Mouse (Mus musculus) embryonic facial prominence, embryonic 14.5 days (tissue): Measurements from ENCODE around the gene Klra6. TPM values are rescaled to one million over a fixed set of nuclear protein-coding genes. Genes with fewer than 3 reads are reported as not detected.
"Not testable (repeated sequence)": the region's sequence is repeated elsewhere in the genome, so short reads cannot be mapped to it uniquely, and the experiment has no call there.

Experiments used
- ATAC-seq: fragments of 200-750 bp; cut with Nextera tagmentation; 2 replicates; pipeline ENCODE4 v1.8.0; 2017; ENCODE audit warnings: low read depth, moderate number of reproducible peaks, moderate TSS enrichment
- DNase-seq: peaks from one replicate; pipeline ENCODE4 v3.0.0-alpha.2; 2015; ENCODE audit warnings: low spot score
- H3K27ac ChIP-seq: fragments of 300-500 bp; sonication (generic); replicated peaks from 2 replicates; pipeline ENCODE4 v1.5.1; 2014; ENCODE audit warnings: low read depth, mild to moderate bottlenecking, low read length, moderate library complexity
- H3K27me3 ChIP-seq: fragments of 300-500 bp; sonication (generic); replicated peaks from 2 replicates; pipeline ENCODE4 v1.6.1; 2014; ENCODE audit warnings: low read length; ENCODE audit not compliant: control insufficient read depth, insufficient read depth
- H3K36me3 ChIP-seq: fragments of 300-500 bp; sonication (generic); 2 replicates; pipeline ENCODE4 v1.6.1; 2014; ENCODE audit warnings: low read length, mixed read lengths; ENCODE audit not compliant: control insufficient read depth, insufficient read depth
- H3K4me1 ChIP-seq: fragments of 300-500 bp; sonication (generic); 2 replicates; pipeline ENCODE4 v1.6.1; 2014; ENCODE audit warnings: antibody characterized with exemption, low read length; ENCODE audit not compliant: control insufficient read depth, insufficient read depth
- H3K4me2 ChIP-seq: fragments of 300-500 bp; sonication (generic); 2 replicates; pipeline ENCODE4 v1.6.1; 2014; ENCODE audit warnings: low read depth, mild to moderate bottlenecking, low read length, moderate library complexity, mixed read lengths
- H3K4me3 ChIP-seq: fragments of 300-500 bp; sonication (generic); 2 replicates; pipeline ENCODE4 v1.5.1; 2014; ENCODE audit warnings: low read depth, mild to moderate bottlenecking, low read length
- H3K9ac ChIP-seq: fragments of 300-500 bp; sonication (generic); 2 replicates; pipeline ENCODE4 v1.6.1; 2014; ENCODE audit warnings: low read depth, mild to moderate bottlenecking, low read length, moderate library complexity, mixed read lengths
- H3K9me3 ChIP-seq: fragments of 300-500 bp; sonication (generic); 2 replicates; pipeline ENCODE4 v1.6.1; 2016; ENCODE audit warnings: low read length; ENCODE audit not compliant: control insufficient read depth
- WGBS: fragments of 180-500 bp; shearing (Covaris S2); extraction: QIAGEN DNeasy Blood & Tissue Kit; methylation state at CpG from one replicate; pipeline ENCODE4 v1.1.7; 2014; 5-methylcytosine and 5-hydroxymethylcytosine counted together
- polyA plus RNA-seq: library from polyadenylated mRNA; unstranded; fragments of >200 nt; fragmentation: Nextera tagmentation; extraction: Ambion mirVana; gene quantifications from 2 replicates; pipeline ENCODE4 v1.2.1, GENCODE M21; 2014

Gene Klra6
- polyA plus RNA-seq, result not detected in 2 replicates

GRCm38 (mm10) chr6:130026854-130027253 is at the start of gene Klra6:
Klra6 (minus strand) TSS chr6:130026954.
- H3K4me2 ChIP-seq, result no peak within 1 kb of the TSS
- no peak for ATAC-seq
- no peak within 1 kb of the TSS for H3K4me3 ChIP-seq
- no peaks in the 10 kb centered on the region for H3K27me3 ChIP-seq
- no peaks in the 10 kb centered on the region for H3K36me3 ChIP-seq
- H3K9ac ChIP-seq, result no peak within 1 kb of the TSS
- no peak for DNase-seq
- no peak within 1 kb of the TSS for H3K27ac ChIP-seq
- 72% methylated on average over 4 of the region's 4 CpGs for WGBS
- no peaks in the 10 kb centered on the region for H3K4me1 ChIP-seq
- H3K9me3 ChIP-seq, result peaks cover 4% of the 10 kb centered on the region; the same call in 1 of the 2 replicates

GRCm38 (mm10) chr6:130067171-130067570 is 40.4 kb upstream of the Klra6 start, which contains the start of gene Klra4:
Klra4 (minus strand) TSS chr6:130067271.
- not testable (repeated sequence) for H3K27ac ChIP-seq, DNase-seq, H3K4me1 ChIP-seq, H3K9me3 ChIP-seq, H3K4me3 ChIP-seq, H3K9ac ChIP-seq, H3K27me3 ChIP-seq, H3K36me3 ChIP-seq, H3K4me2 ChIP-seq, ATAC-seq
- WGBS, result 62% methylated on average over 1 of the region's 1 CpGs

- DNase-seq (no peak), ATAC-seq (no peak)
- no peak overlapping the region for H3K4me2 ChIP-seq
- H3K27ac ChIP-seq, result no peak overlapping the region
- no peak overlapping the region for H3K4me3 ChIP-seq
- H3K36me3 ChIP-seq, result no peaks in the 10 kb centered on the region
- H3K4me1 ChIP-seq, result no peaks in the 10 kb centered on the region
- H3K9me3 ChIP-seq, result 0 out of 2 replicates have a peak, but pooled peaks cover 3% of the 10 kb centered on the region
- no peak overlapping the region for H3K9ac ChIP-seq
- WGBS, result 76% methylated on average over 5 of the region's 5 CpGs
- H3K27me3 ChIP-seq, result no peaks in the 10 kb centered on the region
Observed at GRCm38 (mm10) chr6:130065196-130065595, 38.4 kb upstream of the Klra6 start.

GRCm38 (mm10) chr6:130035146-130035545 is 8.4 kb upstream of the Klra6 start:
- H3K27me3 ChIP-seq, ATAC-seq, H3K4me3 ChIP-seq, DNase-seq, H3K27ac ChIP-seq, H3K4me1 ChIP-seq, H3K9ac ChIP-seq, H3K4me2 ChIP-seq, H3K9me3 ChIP-seq, H3K36me3 ChIP-seq: not testable (repeated sequence)
- WGBS, result 50% methylated on average over 4 of the region's 4 CpGs

- not testable (repeated sequence) for H3K4me2 ChIP-seq, H3K36me3 ChIP-seq, H3K27ac ChIP-seq, H3K4me3 ChIP-seq, H3K4me1 ChIP-seq, ATAC-seq, H3K9me3 ChIP-seq, DNase-seq, H3K27me3 ChIP-seq, H3K9ac ChIP-seq
Observed at GRCm38 (mm10) chr6:130031493-130032089, 4.8 kb upstream of the Klra6 start.

Other genes starting within 250 kb of the Klra6 start
- not detected in 2 replicates for gene Gm156, start 242.7 kb downstream of the Klra6 start, polyA plus RNA-seq
- gene Gm17631, start 164.3 kb downstream of the Klra6 start, polyA plus RNA-seq, result not detected in 2 replicates
- not detected in 2 replicates for gene Klra17, start 150.3 kb downstream of the Klra6 start, polyA plus RNA-seq
- not detected in 2 replicates for gene Klra5, start 109.3 kb downstream of the Klra6 start, polyA plus RNA-seq
- 0.17 TPM in 1 of 2 replicates, not detected in the other for gene Klra4, start 40.3 kb upstream of the Klra6 start, polyA plus RNA-seq
- gene Klra8, start 102.9 kb upstream of the Klra6 start, polyA plus RNA-seq, result not detected in 2 replicates
- gene Klra9, start 166.2 kb upstream of the Klra6 start, polyA plus RNA-seq, result not detected in 2 replicates
- not detected in 2 replicates for gene Klra7, start 206.4 kb upstream of the Klra6 start, polyA plus RNA-seq